Mouse (Mus musculus) MEL-GATA-1-ER (cell line): ENCODE data around the gene Scn11a.

Experiments
- DNase-seq: peaks from one replicate; pipeline ENCODE4 v3.0.0-alpha.2; 2012; ENCODE audit warnings: low read depth; ENCODE audit errors: extremely low read depth

Scn11a gene

GRCm38 (mm10) chr9:119795254-119795912 lies 29.9 kb downstream of the Scn11a start:
- peak; percentile 91 for DNase-seq

- DNase-seq, result no peak
These were observed 30.8 kb downstream of the Scn11a start for GRCm38 (mm10) chr9:119794470-119794869.

- DNase-seq, result no peak
These were observed 32.8 kb downstream of the Scn11a start for GRCm38 (mm10) chr9:119792505-119792904.

GRCm38 (mm10) chr9:119780901-119781300 lies 44.4 kb downstream of the Scn11a start:
- no peak for DNase-seq

- no peak for DNase-seq
These were observed 48.6 kb downstream of the Scn11a start for GRCm38 (mm10) chr9:119776661-119777060.

- DNase-seq, result peak; percentile 26
These were observed 56.7 kb downstream of the Scn11a start for GRCm38 (mm10) chr9:119768585-119768984.

GRCm38 (mm10) chr9:119760226-119760625 lies 65.0 kb downstream of the Scn11a start:
- no peak for DNase-seq

GRCm38 (mm10) chr9:119759457-119759856 lies 65.8 kb downstream of the Scn11a start:
- DNase-seq, result no peak

- DNase-seq, result no peak
These were observed 73.7 kb downstream of the Scn11a start for GRCm38 (mm10) chr9:119751507-119751906.

- no peak for DNase-seq
These were observed 76.1 kb downstream of the Scn11a start for GRCm38 (mm10) chr9:119749112-119749511.

- DNase-seq, result peak; percentile 44
These were observed 81.4 kb downstream of the Scn11a start for GRCm38 (mm10) chr9:119743900-119744299.

GRCm38 (mm10) chr9:119743312-119743711 lies 81.9 kb downstream of the Scn11a start:
- peak; percentile 23 for DNase-seq

GRCm38 (mm10) chr9:119741101-119741786 lies 84.0 kb downstream of the Scn11a start:
- DNase-seq, result no peak

GRCm38 (mm10) chr9:119728412-119729097 lies 96.7 kb downstream of the Scn11a start:
- DNase-seq, result no peak

- no peak for DNase-seq
These were observed 98.3 kb downstream of the Scn11a start for GRCm38 (mm10) chr9:119726990-119727389.

- no peak for DNase-seq
These were observed 99.9 kb downstream of the Scn11a start for GRCm38 (mm10) chr9:119725293-119725862.

- no peak for DNase-seq
These were observed 106.0 kb downstream of the Scn11a start, which contains the start of gene Scn10a for GRCm38 (mm10) chr9:119719222-119719621. Scn10a (minus strand) TSS chr9:119719322.

- peak; percentile 5 for DNase-seq
These were observed 118.6 kb downstream of the Scn11a start for GRCm38 (mm10) chr9:119706700-119707099.
